In the genomic region with DNA sequence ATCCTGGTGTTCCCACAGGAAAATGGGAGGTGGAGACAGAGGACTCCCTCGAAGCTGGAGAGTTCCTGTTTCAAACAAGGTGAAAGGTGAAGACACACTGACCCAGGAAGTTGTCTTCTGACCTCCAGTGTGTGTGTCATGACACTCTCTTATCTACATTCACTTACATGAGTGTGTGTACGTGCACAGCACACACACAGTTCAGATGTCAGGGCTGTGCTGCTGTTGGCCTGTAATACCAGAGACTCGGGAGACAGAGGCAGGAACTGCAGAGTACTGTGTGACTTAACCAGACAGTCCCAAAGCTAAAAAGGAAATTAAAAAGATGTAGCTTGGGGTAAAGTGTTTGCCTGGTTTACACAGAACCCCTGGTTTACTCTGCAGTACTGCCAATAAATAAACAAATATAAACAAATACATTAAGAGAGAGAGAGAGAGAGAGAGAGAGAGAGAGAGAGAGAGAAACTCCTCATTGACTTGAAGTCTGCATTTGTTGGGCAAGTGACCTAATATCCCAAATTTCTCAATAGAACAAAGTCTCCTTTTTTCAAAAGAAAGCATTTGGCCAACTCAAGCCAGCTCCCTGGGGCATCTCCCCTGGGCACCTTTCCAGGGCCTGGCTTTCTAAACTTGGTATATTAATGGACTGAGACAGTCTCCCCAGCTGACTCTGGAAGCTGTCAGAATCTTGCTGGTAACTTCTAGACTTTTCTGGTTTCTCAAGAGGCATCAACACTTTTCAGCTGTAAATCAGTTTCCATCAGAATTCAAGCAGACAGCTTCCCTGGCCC, we compare ENCODE assay signal across 8 mouse cellular contexts. TPM values are rescaled to one million over a fixed set of nuclear protein-coding genes. Genes with fewer than 3 reads are reported as not detected.
A peak's percentile ranks its signal among the peaks of the same experiment; 100 is the strongest.
DNase-seq lines count a peak whose midpoint lies in the region; ATAC-seq and TF ChIP-seq lines count a peak whose summit lies in the region.

No protein-coding gene starts in this region.

- peak; percentile 67 for DNase-seq in gastrocnemius, postnatal 10 days
- DNase-seq in kidney, adult 8-10 months, result peak; percentile 79 to 83
- no peak for DNase-seq in urinary bladder, postnatal 10 days (ENCODE audit: low spot score)

- no peaks in the 10 kb centered on the region for H3K79me2 ChIP-seq in myocyte (ENCODE audit: control insufficient read depth, insufficient read depth)

- H3K9ac ChIP-seq in intestine, embryonic 16.5 days (ENCODE audit: low read depth, low read length), result no peak overlapping the region

- H3K36me3 ChIP-seq in megakaryocyte, embryonic 14.5 days (replicated peaks; ENCODE audit: low read length), result no peaks in the 10 kb centered on the region
- H3K36me3 ChIP-seq in myocyte (ENCODE audit: control insufficient read depth, insufficient read depth), result no peaks in the 10 kb centered on the region
- H3K36me3 ChIP-seq in intestine, embryonic 16.5 days (ENCODE audit: control insufficient read depth, insufficient read depth, low read length), result no peaks in the 10 kb centered on the region

- H3K27ac ChIP-seq in intestine, embryonic 16.5 days (ENCODE audit: low read length), result no peak overlapping the region

- H3K27me3 ChIP-seq in megakaryocyte, embryonic 14.5 days (replicated peaks), result no peaks in the 10 kb centered on the region
- H3K27me3 ChIP-seq in myocyte (ENCODE audit: control insufficient read depth, insufficient read depth, insufficient read length), result no peaks in the 10 kb centered on the region
- no peaks in the 10 kb centered on the region for H3K27me3 ChIP-seq in intestine, embryonic 16.5 days (replicated peaks; ENCODE audit: control insufficient read depth, insufficient read depth, low read length)

- no peak for ATAC-seq in megakaryocyte, adult 5-6 weeks (ENCODE audit: poor library complexity, severe bottlenecking)
- ATAC-seq in cerebellum, adult (ENCODE audit: insufficient number of reproducible peaks, low FRiP score, low TSS enrichment), result 0 out of 2 replicates have a peak, but pooled peaks have one; percentile 33
- no peak for ATAC-seq in intestine, embryonic 16.5 days

- WGBS in intestine, embryonic 16.5 days, result 36% methylated on average over 3 of the region's 3 CpGs

- peaks cover 38% of the 10 kb centered on the region for H3K4me1 ChIP-seq in megakaryocyte, embryonic 14.5 days
- H3K4me1 ChIP-seq in intestine, embryonic 16.5 days (ENCODE audit: control insufficient read depth, insufficient read depth, low read length), result peaks cover 6% of the 10 kb centered on the region

- H3K4me2 ChIP-seq in myocyte (ENCODE audit: low read depth), result peak overlapping the region; percentile 56
- H3K4me2 ChIP-seq in intestine, embryonic 16.5 days (ENCODE audit: low read depth, low read length), result no peak overlapping the region

- no peak for TF ChIP-seq POLR2A in myocyte (IDR thresholded peaks at IDR 0.05; ENCODE audit: insufficient read length, low read depth)

- peak overlapping the region; percentile 21 for H3K4me3 ChIP-seq in megakaryocyte, embryonic 14.5 days (replicated peaks)
- H3K4me3 ChIP-seq in myocyte, result no peak overlapping the region
- H3K4me3 ChIP-seq in intestine, embryonic 16.5 days (ENCODE audit: low read length), result no peak overlapping the region

- H3ac ChIP-seq in myocyte (ENCODE audit: control insufficient read depth, insufficient read length), result no peak overlapping the region

- H3K9me3 ChIP-seq in megakaryocyte, embryonic 14.5 days, result no peaks in the 10 kb centered on the region
- H3K9me3 ChIP-seq in intestine, embryonic 16.5 days (ENCODE audit: control insufficient read depth, low read length), result no peaks in the 10 kb centered on the region

TF ChIP-seq in myocyte, 11 proteins besides CTCF, POLR2A, EP300 and RAD21:
- TF ChIP-seq SRF (IDR thresholded peaks at IDR 0.05; ENCODE audit: control insufficient read depth, insufficient read length, low read depth) (no peak), MAX (IDR thresholded peaks at IDR 0.05; ENCODE audit: low read depth) (no peak), CEBPB (IDR thresholded peaks at IDR 0.05; ENCODE audit: insufficient read depth, poor library complexity, severe bottlenecking) (no peak), TCF3 (IDR thresholded peaks at IDR 0.05; ENCODE audit: insufficient read length, low read depth) (no peak), REST (IDR thresholded peaks at IDR 0.05; ENCODE audit: insufficient read depth, insufficient read length) (no peak), E2F4 (IDR thresholded peaks at IDR 0.05; ENCODE audit: insufficient read depth) (no peak), MYOG (IDR thresholded peaks at IDR 0.05; ENCODE audit: control insufficient read depth in 1 of 3, insufficient read depth in 1 of 3, insufficient read length in 2 of 3, low read depth in 2 of 3) (no peak), MYOD1 (IDR thresholded peaks at IDR 0.05; ENCODE audit: control insufficient read depth in 1 of 3, insufficient read length in 2 of 3, low read depth in 2 of 3) (no peak), POLR2AphosphoS2 (IDR thresholded peaks at IDR 0.05; ENCODE audit: insufficient read length, low read depth) (no peak), USF1 (IDR thresholded peaks at IDR 0.05; ENCODE audit: low read depth) (no peak), TCF12 (IDR thresholded peaks at IDR 0.05; ENCODE audit: insufficient read depth, poor library complexity, severe bottlenecking) (no peak)

RNA-seq across cellular contexts. Expression of a gene that starts 36.0 kb away (rescaled TPM):
- 16.3 TPM in 1 of 2 replicates, not detected in the other for polyA plus RNA-seq in megakaryocyte, embryonic 14.5 days (2012; ENCODE audit: insufficient read depth, low replicate concordance)
- 29.7 and 32.8 TPM in 2 replicates for total RNA-seq in megakaryocyte, adult 5-6 weeks (2015)
- 51.0 and 51.3 TPM in 2 replicates for total RNA-seq in megakaryocyte, adult 5-6 weeks (2017)
- total RNA-seq in gastrocnemius, postnatal 10 days (2021), result 10 to 100 TPM; 19.4 to 19.5 TPM
- polyA plus RNA-seq in myocyte (2012; fragmentation: generic; extraction: Trizol), result 18.9 TPM
- polyA plus RNA-seq in intestine, embryonic 16.5 days (2015; fragmentation: Nextera tagmentation; extraction: Ambion mirVana), result 54.0 and 64.5 TPM in 2 replicates

RNA-seq across cellular contexts. Expression of a gene that starts 51.3 kb away (rescaled TPM):
- polyA plus RNA-seq in megakaryocyte, embryonic 14.5 days (2012; ENCODE audit: insufficient read depth, low replicate concordance), result 10.7 and 21.4 TPM in 2 replicates
- 57.8 and 64.9 TPM in 2 replicates for total RNA-seq in megakaryocyte, adult 5-6 weeks (2015)
- 105 and 109 TPM in 2 replicates for total RNA-seq in megakaryocyte, adult 5-6 weeks (2017)
- 100 to 1,000 TPM; 410 to 502 TPM for total RNA-seq in gastrocnemius, postnatal 10 days (2021)
- 59.5 TPM for polyA plus RNA-seq in myocyte (2012; fragmentation: generic; extraction: Trizol)
- polyA plus RNA-seq in intestine, embryonic 16.5 days (2015; fragmentation: Nextera tagmentation; extraction: Ambion mirVana), result 140 and 141 TPM in 2 replicates
